Comparison of ENCODE assay signal across 10 mouse cellular contexts in the genomic region with DNA sequence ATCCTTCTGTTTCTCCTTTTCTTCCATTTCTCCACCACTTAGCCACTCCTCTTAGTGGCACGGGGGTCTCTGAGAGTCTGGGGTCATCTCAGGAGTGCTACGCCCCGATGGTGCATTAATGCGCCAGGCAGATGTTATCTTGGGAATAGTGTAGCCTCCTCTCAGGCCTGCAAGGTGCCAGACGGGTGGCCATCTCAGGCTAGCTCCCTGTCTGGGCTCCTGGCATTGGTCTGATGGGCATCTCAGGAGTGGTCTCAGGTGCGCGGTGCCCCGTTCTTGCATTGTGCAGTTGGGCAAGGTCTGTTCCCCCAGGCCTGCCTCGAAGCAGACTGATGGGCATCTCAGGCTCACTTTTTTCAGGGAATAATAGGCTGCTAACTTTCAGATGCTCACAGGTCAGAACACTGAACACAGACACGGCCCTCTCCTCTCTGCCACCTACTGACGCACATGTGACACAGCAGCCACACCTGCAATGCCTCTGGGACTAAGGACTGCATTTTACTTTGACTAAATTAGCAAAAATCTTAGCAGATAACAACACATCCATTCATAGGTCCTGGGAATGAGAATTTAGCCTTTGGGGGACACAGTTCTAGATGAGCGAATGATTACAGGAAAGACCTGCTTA.
A peak's percentile ranks its signal among the peaks of the same experiment; 100 is the strongest.
DNase-seq lines count a peak whose midpoint lies in the region; ATAC-seq and TF ChIP-seq lines count a peak whose summit lies in the region.
"Had no signal": no experiment of that assay in that cellular context is flagged by ENCODE, and none has a peak within 500 bp of the region (broad histone marks: within the 10 kb centered on the region; RNA-seq: fewer than 3 reads in every experiment).

No protein-coding gene starts in this region.

- WGBS in kidney, postnatal 0 days: 72% methylated on average over 12 of the region's 12 CpGs
- 68% methylated on average over 12 of the region's 12 CpGs for WGBS in kidney, embryonic 15.5 days

- no peaks in the 10 kb centered on the region for H3K27me3 ChIP-seq in kidney, postnatal 0 days (ENCODE audit: insufficient read depth, low read length)
- no peaks in the 10 kb centered on the region for H3K27me3 ChIP-seq in kidney, embryonic 15.5 days
- peaks cover 13% of the 10 kb centered on the region for H3K27me3 ChIP-seq in E14TG2a.4 (ENCODE audit: insufficient read depth, low read length)
- H3K27me3 ChIP-seq: neural tube, embryonic 12.5 days had no signal

- no peaks in the 10 kb centered on the region for H3K36me3 ChIP-seq in kidney, postnatal 0 days (ENCODE audit: insufficient read depth, low read length)
- no peaks in the 10 kb centered on the region for H3K36me3 ChIP-seq in kidney, embryonic 15.5 days
- no peaks in the 10 kb centered on the region for H3K36me3 ChIP-seq in E14TG2a.4 (ENCODE audit: insufficient read depth, low read length)
- H3K36me3 ChIP-seq: heart, embryonic 10.5 days; neural tube, embryonic 12.5 days had no signal

- H3K4me2 ChIP-seq in kidney, postnatal 0 days (ENCODE audit: low read length): no peak overlapping the region
- no peak overlapping the region for H3K4me2 ChIP-seq in kidney, embryonic 15.5 days
- H3K4me2 ChIP-seq: neural tube, embryonic 12.5 days had no signal

- H3K27ac ChIP-seq in kidney, postnatal 0 days: no peak overlapping the region
- no peak overlapping the region for H3K27ac ChIP-seq in kidney, embryonic 15.5 days
- H3K27ac ChIP-seq: heart, embryonic 10.5 days; neural tube, embryonic 12.5 days had no signal

- TF ChIP-seq CTCF in kidney, postnatal 0 days (IDR thresholded peaks at IDR 0.05; ENCODE audit: low read depth): peak; percentile 67
- peak; percentile 43 for TF ChIP-seq CTCF in E14TG2a.4 (conservative IDR thresholded peaks at IDR 0.05; ENCODE audit: low read length)

- DNase-seq in kidney, postnatal 0 days (ENCODE audit: low spot score): peak; percentile 21
- peak; percentile 14 for DNase-seq in WW6 (ENCODE audit: low read depth, low spot score)
- peak; percentile 18 for DNase-seq in lung, postnatal 10 days
- DNase-seq in spleen, adult 18-20 months: no peak
- DNase-seq in adrenal gland, postnatal 25 days: no peak

- H3K4me1 ChIP-seq in kidney, postnatal 0 days (replicated peaks; ENCODE audit: insufficient read depth, low read length): no peaks in the 10 kb centered on the region
- no peaks in the 10 kb centered on the region for H3K4me1 ChIP-seq in kidney, embryonic 15.5 days
- H3K4me1 ChIP-seq in E14TG2a.4 (replicated peaks; ENCODE audit: low read depth, low read length): no peaks in the 10 kb centered on the region
- H3K4me1 ChIP-seq: heart, embryonic 10.5 days; neural tube, embryonic 12.5 days had no signal

- ATAC-seq in kidney, postnatal 0 days (replicated peaks; ENCODE audit: low FRiP score, low read depth): no peak
- no peak for ATAC-seq in kidney, embryonic 15.5 days (replicated peaks; ENCODE audit: low FRiP score)
- ATAC-seq: inflammation-experienced regulatory T-cells, adult 6 months had no signal

- no peaks in the 10 kb centered on the region for H3K9me3 ChIP-seq in kidney, postnatal 0 days (replicated peaks; ENCODE audit: low read length)
- no peaks in the 10 kb centered on the region for H3K9me3 ChIP-seq in kidney, embryonic 15.5 days (replicated peaks)
- peaks cover 9% of the 10 kb centered on the region for H3K9me3 ChIP-seq in E14TG2a.4 (ENCODE audit: low read length)
- H3K9me3 ChIP-seq: heart, embryonic 10.5 days; neural tube, embryonic 12.5 days had no signal

- H3K9ac ChIP-seq in kidney, postnatal 0 days (ENCODE audit: low read depth, low read length): no peak overlapping the region
- no peak overlapping the region for H3K9ac ChIP-seq in kidney, embryonic 15.5 days
- H3K9ac ChIP-seq: neural tube, embryonic 12.5 days had no signal

- H3K4me3 ChIP-seq in kidney, postnatal 0 days (replicated peaks; ENCODE audit: low read depth, low read length): no peak overlapping the region
- no peak overlapping the region for H3K4me3 ChIP-seq in kidney, embryonic 15.5 days (replicated peaks)
- H3K4me3 ChIP-seq in E14TG2a.4 (replicated peaks; ENCODE audit: low read length): no peak overlapping the region
- H3K4me3 ChIP-seq: heart, embryonic 10.5 days; neural tube, embryonic 12.5 days had no signal

Comparison
In these comparisons a context has a peak if more than half of its experiments do, and no peak if none do; other contexts are left out.
1. DNase-seq: peak in kidney, postnatal 0 days (single experiment), WW6 (single experiment) and lung, postnatal 10 days (single experiment); none in spleen, adult 18-20 months (0 of 2) and adrenal gland, postnatal 25 days (single experiment).